Mouse (Mus musculus) hindbrain, embryonic 15.5 days (tissue): ENCODE measurements at regions not wholly inside any gene's neighbourhood (a gene's known extent, or its start where the extent isn't known, plus 50 kb on each side); places are given as distances from the start of the nearest gene placed in this dataset.

Experiments
- ATAC-seq: fragments of 200-750 bp; cut with Nextera tagmentation; 2 replicates; pipeline ENCODE4 v1.8.0; 2017; ENCODE audit warnings: low read depth, moderate number of reproducible peaks, moderate TSS enrichment; ENCODE audit not compliant: low FRiP score
- H3K27ac ChIP-seq: fragments of 300-500 bp; sonication (generic); replicated peaks from 2 replicates; pipeline ENCODE4 v1.5.1; 2015; ENCODE audit warnings: mild to moderate bottlenecking, inconsistent platforms
- H3K27me3 ChIP-seq: fragments of 300-500 bp; sonication (generic); 2 replicates; pipeline ENCODE4 v1.6.1; 2015; ENCODE audit warnings: control low read depth, inconsistent platforms
- H3K36me3 ChIP-seq: fragments of 300-500 bp; sonication (generic); 2 replicates; pipeline ENCODE4 v1.6.1; 2015; ENCODE audit warnings: control low read depth, inconsistent platforms
- H3K4me1 ChIP-seq: fragments of 300-500 bp; sonication (generic); replicated peaks from 2 replicates; pipeline ENCODE4 v1.6.1; 2015; ENCODE audit warnings: control low read depth, inconsistent platforms
- H3K4me2 ChIP-seq: fragments of 300-500 bp; sonication (generic); 2 replicates; pipeline ENCODE4 v1.6.1; 2015; ENCODE audit warnings: moderate library complexity, mild to moderate bottlenecking, inconsistent platforms
- H3K4me3 ChIP-seq: fragments of 300-500 bp; sonication (generic); 2 replicates; pipeline ENCODE4 v1.5.1; 2015; ENCODE audit warnings: mild to moderate bottlenecking, inconsistent platforms
- H3K9ac ChIP-seq: fragments of 300-500 bp; sonication (generic); 2 replicates; pipeline ENCODE4 v1.6.1; 2015; ENCODE audit warnings: inconsistent platforms
- H3K9me3 ChIP-seq: fragments of 300-500 bp; sonication (generic); 2 replicates; pipeline ENCODE4 v1.6.1; 2016; ENCODE audit warnings: control low read depth, inconsistent platforms
- WGBS: fragments of 180-500 bp; shearing (Covaris S2); methylation state at CpG from one replicate; pipeline ENCODE4 v1.1.7; 2015; 5-methylcytosine and 5-hydroxymethylcytosine counted together

DNA sequence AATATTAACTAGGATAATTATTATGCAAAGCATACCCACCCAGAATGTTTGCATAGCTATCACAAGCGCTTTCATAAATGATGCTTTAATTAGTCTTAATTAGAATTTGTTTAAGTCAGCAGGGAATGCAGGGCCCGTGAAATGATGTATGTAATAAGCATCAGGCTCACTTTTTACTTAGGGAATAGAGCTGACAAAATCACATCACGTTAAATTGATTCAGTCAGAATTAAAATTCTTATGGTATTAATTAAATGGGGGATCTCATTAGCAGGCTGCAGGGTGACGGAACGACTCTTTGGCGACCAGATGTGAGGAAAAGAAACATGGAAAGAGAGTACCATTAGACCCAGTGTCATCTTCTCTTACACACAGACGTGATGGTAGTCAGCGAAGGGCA, 285.5 kb downstream of the Gpd2 start:
- H3K9me3 ChIP-seq, result no peaks in the 10 kb centered on the region
- no peak overlapping the region for H3K27ac ChIP-seq
- ATAC-seq, result peak; percentile 72
- no peak overlapping the region for H3K9ac ChIP-seq
- H3K4me2 ChIP-seq, result no peak overlapping the region
- no peaks in the 10 kb centered on the region for H3K4me1 ChIP-seq
- WGBS, result 34% methylated on average over 8 of the region's 8 CpGs
- H3K4me3 ChIP-seq, result no peak overlapping the region
- H3K27me3 ChIP-seq, result 0 out of 2 replicates have a peak, but pooled peaks cover 3% of the 10 kb centered on the region
- H3K36me3 ChIP-seq, result no peaks in the 10 kb centered on the region

- Histone ChIP-seq H3K27ac (no peak overlapping the region), H3K4me1 (no peaks in the 10 kb centered on the region), H3K9me3 (no peaks in the 10 kb centered on the region), H3K9ac (no peak overlapping the region), H3K4me2 (no peak overlapping the region), H3K27me3 (no peaks in the 10 kb centered on the region), H3K4me3 (no peak overlapping the region), H3K36me3 (no peaks in the 10 kb centered on the region)
- no peak for ATAC-seq
- WGBS, result 53% methylated on average over 2 of the region's 2 CpGs
These were observed 290.5 kb downstream of the Gpd2 start for GRCm38 (mm10) chr2:57527966-57528365.

- no peaks in the 10 kb centered on the region for H3K9me3 ChIP-seq
- no peaks in the 10 kb centered on the region for H3K4me1 ChIP-seq
- H3K9ac ChIP-seq, result no peak overlapping the region
- ATAC-seq, result no peak
- H3K4me3 ChIP-seq, result no peak overlapping the region
- WGBS, result 91% methylated on average over 3 of the region's 3 CpGs
- no peak overlapping the region for H3K4me2 ChIP-seq
- no peaks in the 10 kb centered on the region for H3K36me3 ChIP-seq
- H3K27ac ChIP-seq, result no peak overlapping the region
- H3K27me3 ChIP-seq, result no peaks in the 10 kb centered on the region
These were observed 302.4 kb downstream of the Gpd2 start for GRCm38 (mm10) chr2:57539842-57540241.

- Histone ChIP-seq H3K4me2 (no peak overlapping the region), H3K27me3 (no peaks in the 10 kb centered on the region), H3K36me3 (no peaks in the 10 kb centered on the region), H3K4me1 (no peaks in the 10 kb centered on the region), H3K4me3 (no peak overlapping the region), H3K9ac (no peak overlapping the region), H3K9me3 (no peaks in the 10 kb centered on the region), H3K27ac (no peak overlapping the region)
- WGBS, result 89% methylated on average over 4 of the region's 4 CpGs
- no peak for ATAC-seq
These were observed 327.8 kb downstream of the Gpd2 start for GRCm38 (mm10) chr2:57565258-57565657.

- H3K9me3 ChIP-seq, result no peaks in the 10 kb centered on the region
- no peaks in the 10 kb centered on the region for H3K36me3 ChIP-seq
These were observed 328.7 kb downstream of the Gpd2 start for GRCm38 (mm10) chr2:57566103-57566502.

DNA sequence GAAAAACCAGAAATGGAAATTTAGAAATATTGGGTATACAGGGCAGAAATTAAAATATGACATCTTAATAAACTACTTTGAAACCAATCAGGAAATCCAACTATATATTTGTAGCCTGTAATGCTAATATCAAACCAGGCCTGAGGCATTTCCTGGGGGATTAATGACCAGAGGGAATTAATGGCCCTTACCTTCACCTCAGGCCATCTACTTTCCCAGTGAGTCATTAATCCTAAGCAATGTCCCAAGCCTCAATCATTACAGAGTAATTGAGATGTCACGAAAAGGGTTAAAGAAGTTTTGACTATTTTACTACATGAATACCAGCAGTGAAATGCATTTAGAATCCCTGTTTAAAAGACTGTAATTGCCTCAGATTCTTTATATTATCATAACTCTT, 329.7 kb downstream of the Gpd2 start:
- Histone ChIP-seq H3K9ac (no peak overlapping the region), H3K27me3 (no peaks in the 10 kb centered on the region), H3K9me3 (no peaks in the 10 kb centered on the region), H3K27ac (no peak overlapping the region), H3K4me3 (no peak overlapping the region), H3K4me2 (no peak overlapping the region), H3K36me3 (no peaks in the 10 kb centered on the region), H3K4me1 (no peaks in the 10 kb centered on the region)
- no peak for ATAC-seq
- 88% methylated on average over 1 of the region's 1 CpGs for WGBS

More at GRCm38 (mm10) chr2:57566103-57566502, 328.7 kb downstream of the Gpd2 start:
- Histone ChIP-seq H3K9ac (no peak overlapping the region), H3K4me3 (no peak overlapping the region), H3K27ac (no peak overlapping the region), H3K27me3 (no peaks in the 10 kb centered on the region), H3K4me2 (no peak overlapping the region), H3K4me1 (no peaks in the 10 kb centered on the region)
- 91% methylated on average over 4 of the region's 4 CpGs for WGBS
- ATAC-seq, result no peak

- Histone ChIP-seq H3K27ac (no peak overlapping the region), H3K4me1 (no peaks in the 10 kb centered on the region), H3K27me3 (no peaks in the 10 kb centered on the region), H3K9me3 (no peaks in the 10 kb centered on the region), H3K4me3 (no peak overlapping the region), H3K9ac (no peak overlapping the region), H3K36me3 (no peaks in the 10 kb centered on the region), H3K4me2 (no peak overlapping the region)
- ATAC-seq, result no peak
- WGBS, result 92% methylated on average over 3 of the region's 3 CpGs
These were observed 349.6 kb downstream of the Gpd2 start for GRCm38 (mm10) chr2:57587065-57587464.

DNA sequence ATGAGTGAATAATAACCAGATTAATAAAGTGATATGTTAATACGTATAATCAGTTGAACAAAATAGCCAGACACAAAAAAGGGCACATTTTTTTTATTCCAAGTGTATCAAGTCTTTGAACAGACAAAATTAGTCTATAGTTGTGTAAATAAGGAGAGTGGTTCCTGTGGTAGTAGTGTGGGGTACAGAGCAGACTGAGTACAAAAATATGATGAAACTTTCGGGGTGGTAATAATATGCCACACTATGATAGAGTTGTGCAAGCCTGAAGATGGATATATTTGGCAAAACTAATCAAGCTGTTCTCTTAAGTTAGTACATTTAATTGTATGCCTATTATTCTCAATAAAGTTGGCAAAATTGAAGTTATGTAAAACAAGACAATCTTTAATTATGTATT, 356.1 kb downstream of the Gpd2 start:
- no peaks in the 10 kb centered on the region for H3K36me3 ChIP-seq
- H3K4me1 ChIP-seq, result peaks cover 7% of the 10 kb centered on the region
- no peak for ATAC-seq
- no peaks in the 10 kb centered on the region for H3K27me3 ChIP-seq
- 96% methylated on average over 2 of the region's 2 CpGs for WGBS
- H3K27ac ChIP-seq, result no peak overlapping the region
- no peaks in the 10 kb centered on the region for H3K9me3 ChIP-seq
- H3K4me2 ChIP-seq, result no peak overlapping the region
- no peak overlapping the region for H3K9ac ChIP-seq
- no peak overlapping the region for H3K4me3 ChIP-seq

DNA sequence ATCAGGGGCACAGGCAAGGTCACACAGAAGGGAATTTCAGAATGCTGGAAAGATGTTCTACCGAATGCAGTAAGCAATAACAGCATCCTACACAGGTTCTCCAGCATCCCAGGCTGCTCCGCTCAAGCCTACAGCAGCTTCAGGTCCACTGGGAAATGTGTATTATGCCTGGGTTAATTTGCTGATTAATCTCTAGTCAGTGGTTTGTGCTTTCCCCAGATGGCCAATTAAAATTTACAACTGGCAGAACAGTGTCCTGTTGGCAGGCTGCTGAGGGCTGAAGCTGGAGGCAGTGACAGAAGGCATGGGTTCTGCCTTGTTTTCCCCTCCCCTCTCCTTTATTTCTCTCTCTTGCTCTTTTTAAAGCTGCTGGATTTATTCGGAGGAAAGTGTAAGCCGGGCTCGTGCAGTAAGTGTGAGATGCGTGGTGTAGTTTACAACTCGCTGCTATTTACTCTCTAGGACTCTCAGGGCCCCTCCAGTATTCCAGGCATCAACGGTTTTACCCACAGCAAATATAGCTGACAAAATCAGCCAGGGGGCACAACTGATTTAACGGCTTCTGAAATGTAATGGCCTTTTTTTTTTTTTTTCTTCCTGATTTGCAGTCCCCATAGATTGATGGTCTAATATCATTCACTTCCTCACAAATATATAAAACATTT, 360.4 kb downstream of the Gpd2 start:
- peak overlapping the region; percentile 37 for H3K4me2 ChIP-seq
- no peaks in the 10 kb centered on the region for H3K27me3 ChIP-seq
- 0 out of 2 replicates have a peak overlapping the region, but pooled peaks have one; percentile 53 for H3K27ac ChIP-seq
- 17% methylated on average over 9 of the region's 9 CpGs for WGBS
- no peak overlapping the region for H3K4me3 ChIP-seq
- H3K4me1 ChIP-seq, result peaks cover 7% of the 10 kb centered on the region
- H3K9ac ChIP-seq, result no peak overlapping the region
- H3K9me3 ChIP-seq, result no peaks in the 10 kb centered on the region
- ATAC-seq, result peak; percentile 87
- H3K36me3 ChIP-seq, result no peaks in the 10 kb centered on the region

GRCm38 (mm10) chr2:57611599-57611998, 374.2 kb downstream of the Gpd2 start:
- ATAC-seq, result no peak
- Histone ChIP-seq H3K27me3 (0 out of 2 replicates have a peak, but pooled peaks cover 4% of the 10 kb centered on the region), H3K4me1 (peaks cover 22% of the 10 kb centered on the region), H3K4me2 (no peak overlapping the region), H3K9me3 (no peaks in the 10 kb centered on the region), H3K4me3 (no peak overlapping the region), H3K9ac (no peak overlapping the region), H3K36me3 (no peaks in the 10 kb centered on the region), H3K27ac (no peak overlapping the region)

- ATAC-seq, result 0 out of 2 replicates have a peak, but pooled peaks have one; percentile 52
These were observed 375.8 kb downstream of the Gpd2 start for GRCm38 (mm10) chr2:57613243-57613642.

GRCm38 (mm10) chr2:57614587-57614991, 377.2 kb downstream of the Gpd2 start:
- Histone ChIP-seq H3K4me3 (peak overlapping the region; percentile 28), H3K27me3 (0 out of 2 replicates have a peak, but pooled peaks cover 4% of the 10 kb centered on the region), H3K27ac (no peak overlapping the region; the same call in 1 of the 2 replicates), H3K4me1 (peaks cover 25% of the 10 kb centered on the region), H3K9me3 (no peaks in the 10 kb centered on the region), H3K4me2 (peak overlapping the region; percentile 53), H3K9ac (peak overlapping the region; percentile 10; the same call in 1 of the 2 replicates), H3K36me3 (no peaks in the 10 kb centered on the region)
- peak; percentile 76; the same call in 1 of the 2 replicates for ATAC-seq
- WGBS, result 21% methylated on average over 12 of the region's 12 CpGs

More at GRCm38 (mm10) chr2:57613243-57613642, 375.8 kb downstream of the Gpd2 start:
- Histone ChIP-seq H3K27ac (no peak overlapping the region), H3K36me3 (no peaks in the 10 kb centered on the region), H3K27me3 (0 out of 2 replicates have a peak, but pooled peaks cover 4% of the 10 kb centered on the region), H3K9me3 (no peaks in the 10 kb centered on the region), H3K4me2 (peak overlapping the region; percentile 53), H3K9ac (0 out of 2 replicates have a peak overlapping the region, but pooled peaks have one; percentile 25), H3K4me1 (peaks cover 25% of the 10 kb centered on the region), H3K4me3 (peak overlapping the region; percentile 28)
- 20% methylated on average over 10 of the region's 10 CpGs for WGBS
